Mouse (Mus musculus) retina, adult 2 months (tissue): ENCODE data around the gene Gm20918.
"Not testable (repeated sequence)": the region's sequence is repeated elsewhere in the genome, so short reads cannot be mapped to it uniquely, and the experiment has no call there.

Source experiments
- DNase-seq: peaks from one replicate; pipeline ENCODE4 v3.0.0-alpha.2; 2012; ENCODE audit warnings: low read depth, low spot score

Gene Gm20918

GRCm38 (mm10) chrY:5043637-5044036 is at the start of gene Gm20918:
Gene Gm20918, plus strand, starts transcription at chrY:5043937.
- not testable (repeated sequence) for DNase-seq
